16 mouse cellular contexts compared by ENCODE assay signal in genomic region chr19:29267075-29267868, GRCm38 (mm10). TPM values are rescaled to one million over a fixed set of nuclear protein-coding genes. Genes with fewer than 3 reads are reported as not detected.
A peak's percentile ranks its signal among the peaks of the same experiment; 100 is the strongest.
DNase-seq lines count a peak whose midpoint lies in the region; ATAC-seq and TF ChIP-seq lines count a peak whose summit lies in the region.
"Had no signal": no experiment of that assay in that cellular context is flagged by ENCODE, and none has a peak within 500 bp of the region (broad histone marks: within the 10 kb centered on the region; RNA-seq: fewer than 3 reads in every experiment).

No protein-coding gene starts in this region.

- TF ChIP-seq CTCF in layer of hippocampus, adult 2 months (conservative IDR thresholded peaks at IDR 0.05) = no peak
- no peak for TF ChIP-seq CTCF in stomach, postnatal 0 days (IDR thresholded peaks at IDR 0.05; ENCODE audit: low read depth)

- H3K4me1 ChIP-seq in intestine, embryonic 14.5 days (replicated peaks; ENCODE audit: control insufficient read depth, insufficient read depth, low read length) = no peaks in the 10 kb centered on the region
- H3K4me1 ChIP-seq in liver, embryonic 15.5 days (replicated peaks) = peaks cover 32% of the 10 kb centered on the region
- no peaks in the 10 kb centered on the region; the same call in 1 of the 2 replicates for H3K4me1 ChIP-seq in stomach, postnatal 0 days (replicated peaks; ENCODE audit: control insufficient read depth, insufficient read depth)
- peaks cover 5% of the 10 kb centered on the region; the same call in 1 of the 2 replicates for H3K4me1 ChIP-seq in kidney, embryonic 15.5 days

- H3K27me3 ChIP-seq in intestine, embryonic 14.5 days (replicated peaks; ENCODE audit: control insufficient read depth, insufficient read depth, low read length) = no peaks in the 10 kb centered on the region
- H3K27me3 ChIP-seq in liver, embryonic 15.5 days = no peaks in the 10 kb centered on the region
- H3K27me3 ChIP-seq in stomach, postnatal 0 days (ENCODE audit: control insufficient read depth, insufficient read depth, low read length) = no peaks in the 10 kb centered on the region
- H3K27me3 ChIP-seq in kidney, embryonic 15.5 days = no peaks in the 10 kb centered on the region
- H3K27me3 ChIP-seq: forebrain, embryonic 13.5 days; hindbrain, embryonic 15.5 days; limb, embryonic 13.5 days; neural tube, embryonic 15.5 days had no signal

- no peak overlapping the region for H3K9ac ChIP-seq in intestine, embryonic 14.5 days (ENCODE audit: low read length)
- H3K9ac ChIP-seq in liver, embryonic 15.5 days = no peak overlapping the region
- H3K9ac ChIP-seq in stomach, postnatal 0 days (ENCODE audit: low read length) = no peak overlapping the region
- no peak overlapping the region for H3K9ac ChIP-seq in kidney, embryonic 15.5 days
- H3K9ac ChIP-seq: forebrain, embryonic 13.5 days; hindbrain, embryonic 15.5 days; limb, embryonic 13.5 days; neural tube, embryonic 15.5 days had no signal

- H3K4me2 ChIP-seq in intestine, embryonic 14.5 days (ENCODE audit: low read length) = no peak overlapping the region
- H3K4me2 ChIP-seq in liver, embryonic 15.5 days = no peak overlapping the region
- H3K4me2 ChIP-seq in stomach, postnatal 0 days (replicated peaks; ENCODE audit: low read depth) = no peak overlapping the region
- H3K4me2 ChIP-seq in kidney, embryonic 15.5 days = no peak overlapping the region
- H3K4me2 ChIP-seq: forebrain, embryonic 13.5 days; hindbrain, embryonic 15.5 days; limb, embryonic 13.5 days; neural tube, embryonic 15.5 days had no signal

- peak overlapping the region; percentile 88 for H3K27ac ChIP-seq in layer of hippocampus, adult 2 months
- no peak overlapping the region for H3K27ac ChIP-seq in intestine, embryonic 14.5 days (ENCODE audit: low read depth)
- no peak overlapping the region for H3K27ac ChIP-seq in liver, embryonic 15.5 days (replicated peaks)
- H3K27ac ChIP-seq in stomach, postnatal 0 days (replicated peaks) = peak overlapping the region; percentile 53; the same call in 1 of the 2 replicates
- no peak overlapping the region for H3K27ac ChIP-seq in kidney, embryonic 15.5 days
- H3K27ac ChIP-seq: forebrain, embryonic 13.5 days; hindbrain, embryonic 15.5 days; limb, embryonic 13.5 days; neural tube, embryonic 15.5 days had no signal

- peak; percentile 71; the same call in 1 of the 2 replicates for ATAC-seq in intestine, embryonic 14.5 days (replicated peaks; ENCODE audit: low FRiP score, low TSS enrichment, low read depth)
- ATAC-seq in liver, embryonic 15.5 days (ENCODE audit: insufficient read depth) = 0 out of 2 replicates have a peak, but pooled peaks have one; percentile 25
- ATAC-seq in stomach, postnatal 0 days (ENCODE audit: low FRiP score, low TSS enrichment) = peak; percentile 95
- no peak for ATAC-seq in kidney, embryonic 15.5 days (replicated peaks; ENCODE audit: low FRiP score)
- ATAC-seq: forebrain, embryonic 13.5 days had no signal

- H3K9me3 ChIP-seq in intestine, embryonic 14.5 days (ENCODE audit: control insufficient read depth, low read length) = no peaks in the 10 kb centered on the region
- H3K9me3 ChIP-seq in liver, embryonic 15.5 days (replicated peaks) = no peaks in the 10 kb centered on the region
- no peaks in the 10 kb centered on the region for H3K9me3 ChIP-seq in stomach, postnatal 0 days (ENCODE audit: control insufficient read depth, low read length)
- H3K9me3 ChIP-seq in kidney, embryonic 15.5 days (replicated peaks) = no peaks in the 10 kb centered on the region
- H3K9me3 ChIP-seq: forebrain, embryonic 13.5 days; hindbrain, embryonic 15.5 days; limb, embryonic 13.5 days; neural tube, embryonic 15.5 days had no signal

- 83% methylated on average over 4 of the region's 4 CpGs for WGBS in intestine, embryonic 14.5 days
- 85% methylated on average over 4 of the region's 4 CpGs for WGBS in liver, embryonic 15.5 days (ENCODE audit: insufficient replicate concordance)
- 55% methylated on average over 4 of the region's 4 CpGs for WGBS in stomach, postnatal 0 days
- 86% methylated on average over 4 of the region's 4 CpGs for WGBS in kidney, embryonic 15.5 days

- H3K4me3 ChIP-seq in layer of hippocampus, adult 2 months = no peak overlapping the region
- no peak overlapping the region for H3K4me3 ChIP-seq in intestine, embryonic 14.5 days (ENCODE audit: low read depth, low read length)
- H3K4me3 ChIP-seq in liver, embryonic 15.5 days (replicated peaks) = no peak overlapping the region
- H3K4me3 ChIP-seq in stomach, postnatal 0 days (ENCODE audit: low read depth, low read length) = no peak overlapping the region
- no peak overlapping the region for H3K4me3 ChIP-seq in kidney, embryonic 15.5 days (replicated peaks)
- H3K4me3 ChIP-seq: forebrain, embryonic 13.5 days; hindbrain, embryonic 15.5 days; limb, embryonic 13.5 days; neural tube, embryonic 15.5 days had no signal

- no peak for TF ChIP-seq EP300 in stomach, postnatal 0 days (optimal IDR thresholded peaks at IDR 0.05)

- H3K36me3 ChIP-seq in intestine, embryonic 14.5 days (ENCODE audit: control insufficient read depth, insufficient read depth, low read length) = peaks cover 9% of the 10 kb centered on the region
- peaks cover 45% of the 10 kb centered on the region for H3K36me3 ChIP-seq in liver, embryonic 15.5 days (replicated peaks)
- H3K36me3 ChIP-seq in stomach, postnatal 0 days (ENCODE audit: control insufficient read depth, insufficient read depth, low read length) = no peaks in the 10 kb centered on the region
- peaks cover 9% of the 10 kb centered on the region for H3K36me3 ChIP-seq in kidney, embryonic 15.5 days

- DNase-seq in layer of hippocampus, adult 2 months (ENCODE audit: low spot score in 2 of 2) = no peak
- DNase-seq in layer of hippocampus, adult 9-10 months (ENCODE audit: low spot score) = no peak
- no peak for DNase-seq in intestine, embryonic 14.5 days (ENCODE audit: low spot score)
- DNase-seq in stomach, postnatal 0 days (ENCODE audit: low spot score) = peak; percentile 72
- DNase-seq in adrenal gland, postnatal 10 days = no peak
- no peak for DNase-seq in gastrocnemius, postnatal 4 days (ENCODE audit: low spot score in 2 of 2)
- DNase-seq: cerebellum, adult 2 months; layer of hippocampus, adult 9-11 months; lung, postnatal 14 days; right cerebral cortex, adult 18-20 months had no signal

RNA-seq across cellular contexts. Expression of gene Jak2, which starts 15.6 kb away (rescaled TPM):
- 10 to 100 TPM; 27.1 to 28.1 TPM for total RNA-seq in layer of hippocampus, adult 2 months (2021)
- 10.6 and 11.6 TPM in 2 replicates for polyA plus RNA-seq in intestine, embryonic 14.5 days (2014; fragmentation: Nextera tagmentation; extraction: Ambion mirVana)
- 11.4 and 11.8 TPM in 2 replicates for polyA plus RNA-seq in liver, embryonic 15.5 days (2015; fragmentation: Nextera tagmentation; extraction: Ambion mirVana)
- polyA plus RNA-seq in stomach, postnatal 0 days (2015; fragmentation: Nextera tagmentation; extraction: Ambion mirVana) = 6.8 and 7.1 TPM in 2 replicates
- total RNA-seq in adrenal gland, postnatal 10 days (2021) = 10 to 100 TPM; 17.7 to 20.5 TPM
- polyA plus RNA-seq in kidney, embryonic 15.5 days (2015; fragmentation: Nextera tagmentation; extraction: Ambion mirVana) = 8.1 and 8.8 TPM in 2 replicates
- total RNA-seq in gastrocnemius, postnatal 4 days (2021) = 10 to 100 TPM; 16.2 to 18.4 TPM

RNA-seq across cellular contexts. Expression of gene Insl6, which starts 57.9 kb away (rescaled TPM):
- 1 to 10 TPM in 1 of 2 experiments, under 1 TPM in 1; 0.74 to 1.3 TPM for total RNA-seq in layer of hippocampus, adult 2 months (2021)
- polyA plus RNA-seq in intestine, embryonic 14.5 days (2014; fragmentation: Nextera tagmentation; extraction: Ambion mirVana) = 7.9 and 8.4 TPM in 2 replicates
- 0.46 and 0.76 TPM in 2 replicates for polyA plus RNA-seq in liver, embryonic 15.5 days (2015; fragmentation: Nextera tagmentation; extraction: Ambion mirVana)
- 3.0 and 3.2 TPM in 2 replicates for polyA plus RNA-seq in stomach, postnatal 0 days (2015; fragmentation: Nextera tagmentation; extraction: Ambion mirVana)
- under 1 TPM in 1 of 2 experiments, not detected in 1; 0.66 TPM for total RNA-seq in adrenal gland, postnatal 10 days (2021)
- 5.2 and 7.1 TPM in 2 replicates for polyA plus RNA-seq in kidney, embryonic 15.5 days (2015; fragmentation: Nextera tagmentation; extraction: Ambion mirVana)
- under 1 TPM; 0.80 to 0.83 TPM for total RNA-seq in gastrocnemius, postnatal 4 days (2021)

Comparison
In these comparisons a context has a peak if more than half of its experiments do, and no peak if none do; other contexts are left out.
1. H3K27ac ChIP-seq: peak in layer of hippocampus, adult 2 months (single experiment) and stomach, postnatal 0 days (single experiment); none in intestine, embryonic 14.5 days (single experiment), liver, embryonic 15.5 days (single experiment) and kidney, embryonic 15.5 days (single experiment).